Comparison of ENCODE assay signal across 9 mouse cellular contexts in genomic region chr7:38085573-38086211, GRCm38 (mm10). TPM values are rescaled to one million over a fixed set of nuclear protein-coding genes. Genes with fewer than 3 reads are reported as not detected.
DNase-seq lines count a peak whose midpoint lies in the region; ATAC-seq and TF ChIP-seq lines count a peak whose summit lies in the region.
"Had no signal": no experiment of that assay in that cellular context is flagged by ENCODE, and none has a peak within 500 bp of the region (broad histone marks: within the 10 kb centered on the region; RNA-seq: fewer than 3 reads in every experiment).

No protein-coding gene starts in this region.

- H3K27ac ChIP-seq in cortical plate, adult 2 months (ENCODE audit: insufficient read depth, low read length), result no peak overlapping the region
- peak overlapping the region; percentile 49 for H3K27ac ChIP-seq in intestine, embryonic 15.5 days
- H3K27ac ChIP-seq in liver, embryonic 15.5 days (replicated peaks), result 0 out of 2 replicates have a peak overlapping the region, but pooled peaks have one; percentile 21

- H3K4me2 ChIP-seq in intestine, embryonic 15.5 days (replicated peaks), result peak overlapping the region; percentile 84
- H3K4me2 ChIP-seq in liver, embryonic 15.5 days, result peak overlapping the region; percentile 90

- 1% methylated on average over 35 of the region's 35 CpGs for WGBS in intestine, embryonic 15.5 days
- whole genome bisulfite sequencing in liver, embryonic 15.5 days (ENCODE audit: insufficient replicate concordance), result under 1% methylated on average over 35 of the region's 35 CpGs

- no peaks in the 10 kb centered on the region for H3K9me3 ChIP-seq in intestine, embryonic 15.5 days
- no peaks in the 10 kb centered on the region for H3K9me3 ChIP-seq in liver, embryonic 15.5 days (replicated peaks)

- TF ChIP-seq POLR2A in cortical plate, adult 2 months (IDR thresholded peaks at IDR 0.05; ENCODE audit: extremely low read depth, insufficient read depth, low read length), result no peak

- TF ChIP-seq CTCF in cortical plate, adult 2 months (IDR thresholded peaks at IDR 0.05; ENCODE audit: extremely low read depth, insufficient read depth, low read length), result no peak

- no peaks in the 10 kb centered on the region for H3K27me3 ChIP-seq in intestine, embryonic 15.5 days (replicated peaks)
- no peaks in the 10 kb centered on the region for H3K27me3 ChIP-seq in liver, embryonic 15.5 days
- H3K27me3 ChIP-seq: Patski had no signal

- H3K4me3 ChIP-seq in cortical plate, adult 2 months (ENCODE audit: insufficient read depth, low read length), result peak overlapping the region; percentile 35
- H3K4me3 ChIP-seq in intestine, embryonic 15.5 days (replicated peaks), result peak overlapping the region; percentile 44
- peak overlapping the region; percentile 62 for H3K4me3 ChIP-seq in liver, embryonic 15.5 days (replicated peaks)

- peak; percentile 57 for ATAC-seq in intestine, embryonic 15.5 days
- peak; percentile 10 for ATAC-seq in liver, embryonic 15.5 days (ENCODE audit: insufficient read depth)

- H3K4me1 ChIP-seq in cortical plate, adult 2 months (ENCODE audit: control insufficient read depth, insufficient read depth, low read length), result peaks cover 6% of the 10 kb centered on the region; the same call in 1 of the 2 replicates
- peaks cover 14% of the 10 kb centered on the region for H3K4me1 ChIP-seq in intestine, embryonic 15.5 days (replicated peaks)
- peaks cover 28% of the 10 kb centered on the region for H3K4me1 ChIP-seq in liver, embryonic 15.5 days (replicated peaks)

- no peaks in the 10 kb centered on the region for H3K36me3 ChIP-seq in intestine, embryonic 15.5 days
- H3K36me3 ChIP-seq in liver, embryonic 15.5 days (replicated peaks), result no peaks in the 10 kb centered on the region

- intact Hi-C loops in gastrocnemius, postnatal 36 days (cut with DNase I), result loop anchor here (2.0 kb wide), 1 partner anchor 19 kb away; no protein-coding TSS in a partner anchor

- peak; percentile 28 to 31 for DNase-seq in left cerebral cortex, adult 18-20 months (ENCODE audit: low spot score in 2 of 2)
- DNase-seq in left cerebral cortex, adult 9 months (ENCODE audit: low spot score in 2 of 2), result no peak
- peak; percentile 43 for DNase-seq in gastrocnemius, postnatal 36 days
- peak; percentile 66 to 75 for DNase-seq in natural killer cell, adult 2 months (ENCODE audit: low spot score in 2 of 2)
- DNase-seq in testis, postnatal 10 days (ENCODE audit: low spot score), result peak; percentile 80

- peak overlapping the region; percentile 31 for H3K9ac ChIP-seq in intestine, embryonic 15.5 days
- peak overlapping the region; percentile 41 for H3K9ac ChIP-seq in liver, embryonic 15.5 days

RNA-seq across cellular contexts. Expression of gene Ccne1, which starts 21.6 kb away (rescaled TPM):
- 10 to 100 TPM; 16.7 to 22.8 TPM for total RNA-seq in left cerebral cortex, adult 18-20 months (2021)
- polyA plus RNA-seq in cortical plate, adult 2 months (2012; rRNA removed), result 19.0 and 21.0 TPM in 2 replicates
- total RNA-seq in gastrocnemius, postnatal 36 days (2021), result 1 to 10 TPM in 1 of 2 experiments, under 1 TPM in 1; 0.49 to 1.5 TPM
- 57.2 and 59.4 TPM in 2 replicates for polyA plus RNA-seq in intestine, embryonic 15.5 days (2015; fragmentation: Nextera tagmentation; extraction: Ambion mirVana)
- polyA plus RNA-seq in liver, embryonic 15.5 days (2015; fragmentation: Nextera tagmentation; extraction: Ambion mirVana), result 77.6 and 79.9 TPM in 2 replicates

Comparison
In these comparisons a context has a peak if more than half of its experiments do, and no peak if none do; other contexts are left out.
1. DNase-seq: peak in left cerebral cortex, adult 18-20 months (2 of 2), gastrocnemius, postnatal 36 days (2 of 2), natural killer cell, adult 2 months (2 of 2) and testis, postnatal 10 days (single experiment); none in left cerebral cortex, adult 9 months (0 of 2).
2. Peak in every context shown above with its lines, with median percentiles within 50 percentile points of each other: H3K4me3 ChIP-seq.